Mouse (Mus musculus) ovary, postnatal 10 days (tissue): ENCODE data around the gene Nek1.

Experiments used
- DNase-seq: peaks from one replicate; pipeline ENCODE4 v3.0.0; 2022; ENCODE audit warnings: low spot score

Gene Nek1

DNA sequence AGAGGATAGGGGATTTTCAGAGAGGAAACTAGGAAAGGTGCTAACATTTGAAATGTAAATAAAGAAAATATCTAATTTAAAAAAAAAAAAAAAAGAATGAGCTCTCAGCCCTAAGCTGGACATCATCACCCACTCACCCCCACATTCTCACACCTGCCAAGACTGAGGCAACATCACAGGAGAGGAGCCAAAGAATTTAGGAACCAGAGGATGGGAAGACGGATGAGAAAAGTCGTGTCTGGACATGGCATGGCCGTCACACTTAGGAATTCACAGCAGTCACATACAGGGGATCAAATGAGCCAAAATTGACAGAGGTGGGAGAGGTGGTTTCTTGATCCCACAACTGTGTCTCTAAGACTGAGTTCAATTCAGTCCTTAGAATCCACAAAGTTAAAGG is 165.5 kb downstream of the Nek1 start:
- DNase-seq, result no peak

DNA sequence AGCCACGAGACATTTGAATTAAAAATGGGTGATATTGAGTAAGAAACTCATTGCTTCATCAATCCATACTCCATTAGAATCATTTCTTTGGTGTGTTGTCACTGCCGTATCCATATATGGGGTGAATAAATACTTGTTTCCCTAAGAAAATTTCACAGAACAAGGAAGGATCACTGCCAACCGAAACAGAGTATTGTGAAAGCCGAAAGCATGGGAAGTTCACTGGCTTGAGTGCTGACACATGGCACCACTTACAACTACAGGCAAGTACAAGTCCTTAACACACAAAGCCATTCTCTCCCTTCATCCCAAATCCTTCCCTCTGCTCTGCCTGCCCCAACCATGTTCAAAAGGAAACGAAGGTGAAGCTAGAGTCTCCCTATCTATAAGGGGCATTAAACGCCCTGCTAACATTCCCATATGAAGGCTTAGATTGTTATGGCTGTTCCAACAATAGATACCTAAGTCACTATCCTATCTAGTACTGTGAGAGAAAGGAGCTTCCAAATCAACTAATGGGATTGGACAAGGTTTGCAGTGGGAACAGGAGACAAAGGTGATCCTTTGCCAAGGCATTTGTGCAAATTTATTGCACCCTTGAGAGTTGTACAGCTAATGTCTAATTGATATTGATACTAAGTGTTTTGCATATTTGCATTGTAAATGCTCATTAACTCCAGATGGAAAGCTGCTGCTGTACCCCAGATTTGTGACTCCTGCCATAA is 168.6 kb downstream of the Nek1 start:
- no peak for DNase-seq

DNA sequence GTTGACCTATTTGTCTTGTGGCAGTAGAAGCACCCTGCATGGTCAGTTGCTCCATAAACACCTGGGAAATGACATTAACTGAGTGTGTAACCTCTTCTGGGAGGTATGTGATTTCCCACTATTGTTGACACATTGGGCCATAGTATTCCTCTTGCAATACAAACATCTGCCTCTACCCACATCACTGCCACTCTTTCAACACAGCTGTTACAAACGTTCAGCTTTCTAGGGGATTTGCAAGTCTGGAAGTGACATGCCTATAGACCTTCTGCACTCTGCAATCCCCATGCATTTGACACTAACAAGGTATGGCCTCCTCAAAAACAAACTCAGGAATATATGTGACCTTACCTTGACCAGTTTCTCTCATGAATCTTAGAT is 169.2 kb downstream of the Nek1 start:
- DNase-seq, result no peak

DNA sequence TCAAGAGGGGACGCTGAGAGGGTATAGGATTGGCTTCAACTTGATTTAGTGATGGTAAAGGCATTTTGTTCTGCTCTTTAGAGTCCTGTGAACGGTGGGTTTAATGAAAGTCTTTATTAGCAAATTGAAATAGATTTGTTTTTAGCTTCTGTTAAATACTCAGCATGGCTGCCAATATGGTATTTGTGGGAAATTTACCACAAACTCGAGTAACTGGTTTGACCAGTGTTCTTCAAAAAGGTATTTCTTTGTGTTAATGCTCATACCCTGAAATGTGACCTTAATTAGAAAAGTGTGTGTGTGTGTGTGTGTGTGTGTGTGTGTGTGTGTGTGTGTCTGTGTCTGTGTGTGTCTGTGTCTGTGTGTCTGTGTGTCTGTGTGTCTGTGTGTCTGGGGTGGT is 178.6 kb downstream of the Nek1 start:
- DNase-seq, result no peak

DNA sequence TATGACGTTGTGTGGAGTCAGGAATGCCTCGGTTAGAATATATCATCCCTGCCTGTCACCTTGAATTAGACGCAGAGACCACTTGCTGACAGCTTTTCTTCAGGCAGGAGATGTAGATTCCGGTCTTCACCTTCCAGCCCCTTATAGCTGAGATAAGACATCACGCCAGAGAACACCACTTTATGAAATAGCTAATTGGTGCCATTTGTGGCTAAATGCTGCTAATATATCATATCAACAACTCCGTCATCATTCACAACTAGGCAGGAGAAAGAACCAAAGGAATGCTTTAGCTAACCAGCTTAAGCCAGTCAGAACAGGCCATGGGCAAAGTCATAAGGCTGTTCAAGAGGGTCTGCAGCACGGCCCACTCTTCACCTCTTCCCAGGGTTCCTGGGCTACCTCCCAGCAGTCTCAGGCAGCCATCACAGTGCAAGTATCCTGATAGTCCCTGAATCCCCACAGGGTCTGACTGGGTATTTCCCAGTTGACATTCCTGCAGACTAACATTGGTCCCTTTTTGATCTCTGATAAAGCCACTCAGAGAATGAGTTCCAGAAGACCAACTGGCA is 181.0 kb downstream of the Nek1 start:
- no peak for DNase-seq

DNA sequence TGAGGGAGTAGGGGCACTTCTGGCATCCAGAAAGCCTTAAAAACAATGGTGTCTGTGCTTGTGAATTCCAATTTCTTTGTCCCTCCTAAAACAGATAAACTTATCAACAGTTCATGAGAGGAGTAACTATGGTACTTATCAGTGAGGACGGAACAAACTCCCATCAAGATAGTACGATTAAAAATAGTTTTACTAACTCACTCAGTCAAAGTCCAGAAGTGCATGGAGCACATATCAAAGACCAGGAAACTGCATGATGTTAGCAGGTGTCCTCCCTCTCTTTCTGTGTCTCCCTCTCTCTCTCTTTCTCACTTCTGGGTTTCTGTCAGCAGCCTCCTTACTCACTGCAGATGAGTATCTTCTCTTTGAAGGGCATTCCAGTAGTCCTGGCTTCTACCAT is 182.9 kb downstream of the Nek1 start:
- no peak for DNase-seq

DNA sequence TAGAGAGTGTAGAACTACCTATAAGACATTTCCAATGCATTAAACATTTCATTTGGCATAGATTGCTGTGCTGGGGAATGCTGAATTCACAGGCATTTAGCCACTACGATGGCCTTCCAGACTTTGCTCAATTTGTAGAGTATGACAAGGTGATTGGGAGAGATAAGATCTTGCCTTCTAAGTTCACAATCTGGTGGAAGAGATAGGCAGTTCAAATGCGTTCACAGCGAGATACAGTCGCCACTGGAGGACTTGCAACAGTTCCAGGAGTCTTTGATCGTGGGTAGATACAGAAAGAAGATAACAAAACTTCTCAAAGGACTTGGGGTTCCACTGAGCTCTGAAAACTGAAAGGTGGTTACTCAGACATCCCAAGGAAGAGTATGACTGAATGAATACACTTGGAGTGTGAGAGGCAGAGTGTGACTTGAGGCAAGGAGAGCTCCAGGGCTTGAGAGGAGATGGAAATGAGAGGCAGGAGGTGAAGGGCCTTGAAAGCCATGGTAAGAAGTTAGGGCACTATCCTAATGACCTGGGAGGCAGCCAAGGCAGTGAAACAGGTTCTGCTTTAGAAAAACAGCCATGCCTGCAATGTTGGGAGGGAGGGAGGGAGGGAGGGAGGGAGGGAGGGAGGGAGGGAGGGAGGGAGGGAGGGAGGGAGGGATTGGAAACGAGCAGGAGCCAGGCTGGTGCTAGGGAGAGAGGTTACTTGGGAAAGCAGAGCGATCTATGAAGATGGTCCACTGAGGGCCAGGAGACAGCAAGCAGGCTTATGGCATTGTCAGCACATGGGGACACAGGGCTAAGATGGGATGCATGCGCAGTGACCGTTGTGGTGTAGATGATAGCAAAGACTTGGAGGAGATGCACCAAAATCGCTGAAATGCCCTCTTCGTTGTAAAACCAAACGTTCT is 184.9 kb downstream of the Nek1 start:
- DNase-seq, result no peak

DNA sequence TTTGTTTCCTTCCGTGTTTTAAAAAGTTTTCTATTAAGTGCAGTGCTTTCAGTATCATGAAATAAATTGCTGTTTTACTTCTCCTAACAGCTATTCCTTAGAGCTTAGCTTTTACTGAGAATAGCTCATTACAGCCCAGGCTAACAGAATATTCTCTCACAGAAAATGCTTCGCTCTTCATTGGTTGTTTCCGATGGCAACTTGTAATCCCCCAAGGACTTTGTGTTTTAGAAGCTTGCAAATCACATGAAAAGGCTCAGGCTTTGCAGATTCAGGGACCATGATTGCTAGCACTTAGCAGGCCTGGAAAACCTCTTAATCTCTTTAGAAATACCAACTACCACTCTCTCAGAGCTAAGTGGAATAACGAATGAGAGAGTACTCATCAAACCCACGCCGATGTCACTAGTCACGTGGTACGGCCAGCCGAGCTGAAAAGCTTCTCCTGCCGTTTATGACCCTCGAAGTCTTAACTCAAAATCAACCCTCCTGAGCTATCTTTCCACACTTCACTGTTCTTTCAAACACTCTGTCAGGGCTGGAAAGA is 185.7 kb downstream of the Nek1 start:
- DNase-seq, result no peak
